8 mouse cellular contexts compared by ENCODE assay signal in genomic region chr16:17232794-17233701, GRCm38 (mm10). TPM values are rescaled to one million over a fixed set of nuclear protein-coding genes. Genes with fewer than 3 reads are reported as not detected.
DNase-seq lines count a peak whose midpoint lies in the region; ATAC-seq and TF ChIP-seq lines count a peak whose summit lies in the region.

Gene Hic2 (plus strand): TSS chr16:17233572.

- WGBS in forebrain, embryonic 13.5 days, result 1% methylated on average over 59 of the region's 59 CpGs
- WGBS in liver, embryonic 15.5 days (ENCODE audit: insufficient replicate concordance), result 4% methylated on average over 59 of the region's 59 CpGs
- WGBS in neural tube, embryonic 11.5 days, result under 1% methylated on average over 54 of the region's 59 CpGs
- 2% methylated on average over 59 of the region's 59 CpGs for WGBS in stomach, embryonic 16.5 days

- peaks cover 6% of the 10 kb centered on the region for H3K4me1 ChIP-seq in ES-Bruce4 (ENCODE audit: control insufficient read depth, insufficient read depth, low read length)
- H3K4me1 ChIP-seq in forebrain, embryonic 13.5 days, result peaks cover 35% of the 10 kb centered on the region
- peaks cover 53% of the 10 kb centered on the region for H3K4me1 ChIP-seq in liver, embryonic 15.5 days (replicated peaks)
- H3K4me1 ChIP-seq in neural tube, embryonic 11.5 days (ENCODE audit: control insufficient read depth, insufficient read depth, low read length), result peaks cover 16% of the 10 kb centered on the region
- peaks cover 22% of the 10 kb centered on the region for H3K4me1 ChIP-seq in stomach, embryonic 16.5 days (ENCODE audit: control insufficient read depth, insufficient read depth, low read length)

- TF ChIP-seq POLR2A in ES-Bruce4 (IDR thresholded peaks at IDR 0.05; ENCODE audit: insufficient read depth, low read length), result peak; percentile 49

- no peaks in the 10 kb centered on the region for H3K36me3 ChIP-seq in ES-Bruce4 (ENCODE audit: control insufficient read depth, insufficient read depth, low read length, poor library complexity, severe bottlenecking)
- H3K36me3 ChIP-seq in forebrain, embryonic 13.5 days (ENCODE audit: poor library complexity, severe bottlenecking), result no peaks in the 10 kb centered on the region
- no peaks in the 10 kb centered on the region for H3K36me3 ChIP-seq in liver, embryonic 15.5 days (replicated peaks)
- no peaks in the 10 kb centered on the region for H3K36me3 ChIP-seq in neural tube, embryonic 11.5 days (ENCODE audit: control insufficient read depth, insufficient read depth, low read length)
- no peaks in the 10 kb centered on the region for H3K36me3 ChIP-seq in stomach, embryonic 16.5 days (ENCODE audit: control insufficient read depth, insufficient read depth, low read length)

- H3K9ac ChIP-seq in ES-Bruce4 (ENCODE audit: low read depth, poor library complexity, severe bottlenecking), result peak within 1 kb of the TSS; percentile 94
- peak within 1 kb of the TSS; percentile 95 for H3K9ac ChIP-seq in forebrain, embryonic 13.5 days
- H3K9ac ChIP-seq in liver, embryonic 15.5 days, result peak within 1 kb of the TSS; percentile 80
- H3K9ac ChIP-seq in neural tube, embryonic 11.5 days (ENCODE audit: low read length), result peak within 1 kb of the TSS; percentile 94
- H3K9ac ChIP-seq in stomach, embryonic 16.5 days (ENCODE audit: low read length), result peak within 1 kb of the TSS; percentile 95

- TF ChIP-seq EP300 in ES-Bruce4 (IDR thresholded peaks at IDR 0.05; ENCODE audit: insufficient read depth, low read depth, low read length), result peak; percentile 60; the same call in 1 of the 2 replicates

- H3K9me3 ChIP-seq in ES-Bruce4 (replicated peaks; ENCODE audit: control insufficient read depth, insufficient read depth, low read length, poor library complexity, severe bottlenecking), result no peaks in the 10 kb centered on the region; the same call in 1 of the 2 replicates
- H3K9me3 ChIP-seq in forebrain, embryonic 13.5 days (replicated peaks), result peaks cover 6% of the 10 kb centered on the region; the same call in 1 of the 2 replicates
- H3K9me3 ChIP-seq in liver, embryonic 15.5 days (replicated peaks), result no peaks in the 10 kb centered on the region
- no peaks in the 10 kb centered on the region for H3K9me3 ChIP-seq in neural tube, embryonic 11.5 days (ENCODE audit: control insufficient read depth, low read length)
- 0 out of 2 replicates have a peak, but pooled peaks cover 4% of the 10 kb centered on the region for H3K9me3 ChIP-seq in stomach, embryonic 16.5 days (replicated peaks; ENCODE audit: control insufficient read depth, low read length)

- H3K27me3 ChIP-seq in ES-Bruce4 (ENCODE audit: control insufficient read depth, insufficient read depth, low read length, poor library complexity, severe bottlenecking), result no peaks in the 10 kb centered on the region
- H3K27me3 ChIP-seq in forebrain, embryonic 13.5 days, result no peaks in the 10 kb centered on the region
- peaks cover 14% of the 10 kb centered on the region for H3K27me3 ChIP-seq in liver, embryonic 15.5 days
- H3K27me3 ChIP-seq in neural tube, embryonic 11.5 days (ENCODE audit: control insufficient read depth, insufficient read depth, low read length), result no peaks in the 10 kb centered on the region
- no peaks in the 10 kb centered on the region for H3K27me3 ChIP-seq in stomach, embryonic 16.5 days (ENCODE audit: control insufficient read depth, insufficient read depth, low read length)

- peak; percentile 97 for ATAC-seq in cerebellum, adult (ENCODE audit: insufficient number of reproducible peaks, low FRiP score, low TSS enrichment)
- ATAC-seq in forebrain, embryonic 13.5 days, result peak; percentile 96
- peak; percentile 86 for ATAC-seq in liver, embryonic 15.5 days (ENCODE audit: insufficient read depth)
- ATAC-seq in neural tube, embryonic 11.5 days (ENCODE audit: insufficient read depth, low FRiP score, low TSS enrichment), result peak; percentile 98
- ATAC-seq in stomach, embryonic 16.5 days (ENCODE audit: insufficient read depth, low FRiP score), result peak; percentile 98

- peak; percentile 97 for DNase-seq in heart, postnatal 10 days
- DNase-seq in kidney, postnatal 4 days, result peak; percentile 97 to 98
- DNase-seq in neural tube, embryonic 11.5 days (ENCODE audit: low spot score), result peak; percentile 98

- peak within 1 kb of the TSS; percentile 43 for H3K27ac ChIP-seq in ES-Bruce4 (ENCODE audit: insufficient read depth, low read length)
- H3K27ac ChIP-seq in forebrain, embryonic 13.5 days, result peak within 1 kb of the TSS; percentile 95
- peak within 1 kb of the TSS; percentile 80 for H3K27ac ChIP-seq in liver, embryonic 15.5 days (replicated peaks)
- peak within 1 kb of the TSS; percentile 93 for H3K27ac ChIP-seq in neural tube, embryonic 11.5 days (ENCODE audit: low read depth, low read length)
- H3K27ac ChIP-seq in stomach, embryonic 16.5 days (ENCODE audit: low read length), result peak within 1 kb of the TSS; percentile 92

- H3K4me2 ChIP-seq in forebrain, embryonic 13.5 days, result peak within 1 kb of the TSS; percentile 75
- H3K4me2 ChIP-seq in liver, embryonic 15.5 days, result peak within 1 kb of the TSS; percentile 97
- H3K4me2 ChIP-seq in neural tube, embryonic 11.5 days (ENCODE audit: low read depth), result peak within 1 kb of the TSS; percentile 80
- H3K4me2 ChIP-seq in stomach, embryonic 16.5 days (ENCODE audit: low read depth, low read length), result peak within 1 kb of the TSS; percentile 94

- TF ChIP-seq CTCF in ES-Bruce4 (IDR thresholded peaks at IDR 0.05; ENCODE audit: low read depth, low read length), result no peak

- intact Hi-C loops in heart, postnatal 10 days (cut with DNase I), result no loop called here

- H3K4me3 ChIP-seq in ES-Bruce4 (ENCODE audit: low read depth, low read length), result peak within 1 kb of the TSS; percentile 93
- peak within 1 kb of the TSS; percentile 89 for H3K4me3 ChIP-seq in forebrain, embryonic 13.5 days
- H3K4me3 ChIP-seq in liver, embryonic 15.5 days (replicated peaks), result peak within 1 kb of the TSS; percentile 86
- H3K4me3 ChIP-seq in neural tube, embryonic 11.5 days (ENCODE audit: low read depth, low read length), result peak within 1 kb of the TSS; percentile 89
- H3K4me3 ChIP-seq in stomach, embryonic 16.5 days (replicated peaks; ENCODE audit: low read length), result peak within 1 kb of the TSS; percentile 86

RNA-seq across cellular contexts. Expression of gene Hic2, which starts in this region (rescaled TPM):
- polyA plus RNA-seq in ES-Bruce4 (2011; ENCODE audit: insufficient read depth, insufficient read length, low read depth, missing spikeins), result 40.9 and 43.5 TPM in 2 replicates
- 7.2 and 9.0 TPM in 2 replicates for polyA plus RNA-seq in forebrain, embryonic 13.5 days (2015; fragmentation: Nextera tagmentation; extraction: Ambion mirVana)
- 1 to 10 TPM; 3.7 to 4.1 TPM for total RNA-seq in heart, postnatal 10 days (2021)
- polyA plus RNA-seq in liver, embryonic 15.5 days (2015; fragmentation: Nextera tagmentation; extraction: Ambion mirVana), result 2.6 and 3.6 TPM in 2 replicates
- 10.0 and 11.2 TPM in 2 replicates for polyA plus RNA-seq in neural tube, embryonic 11.5 days (2014; fragmentation: Nextera tagmentation; extraction: Ambion mirVana)
- 4.5 and 4.9 TPM in 2 replicates for polyA plus RNA-seq in stomach, embryonic 16.5 days (2015; fragmentation: Nextera tagmentation; extraction: Ambion mirVana)

Comparison
In these comparisons a context has a peak if more than half of its experiments do, and no peak if none do; other contexts are left out.
1. Peak in every context shown above with its lines: DNase-seq, ATAC-seq, H3K4me3 ChIP-seq and H3K27ac ChIP-seq.
2. H3K27ac ChIP-seq: peak in every context shown above with its lines; median percentile 95 in forebrain, embryonic 13.5 days; 93 in neural tube, embryonic 11.5 days; 92 in stomach, embryonic 16.5 days; 80 in liver, embryonic 15.5 days; 43 in ES-Bruce4.